Mouse (Mus musculus) embryonic fibroblast, embryonic 13.5 days (primary cell): Measurements from ENCODE around the gene Usp29.

Experiments used
- CTCF ChIP-seq: IDR thresholded peaks from 2 replicates; pipeline ENCODE4 v1.5.1; 2011; ENCODE audit warnings: mild to moderate bottlenecking, control low read depth, low read length, moderate library complexity, borderline replicate concordance; ENCODE audit not compliant: insufficient read depth
- POLR2A ChIP-seq: IDR thresholded peaks from 2 replicates; pipeline ENCODE4 v1.6.1; 2011; ENCODE audit warnings: low read depth, mild to moderate bottlenecking, control low read depth, low read length, moderate library complexity

GRCm38 (mm10) chr7:6919131-6919870 lies 188.9 kb downstream of the Usp29 start:
- no peak for TF ChIP-seq CTCF
- no peak for TF ChIP-seq POLR2A
